Mouse (Mus musculus) ES-E14 (cell line): ENCODE data around the gene Tldc2. TPM values are rescaled to one million over a fixed set of nuclear protein-coding genes. Genes with fewer than 3 reads are reported as not detected.
A peak's percentile ranks its signal among the peaks of the same experiment; 100 is the strongest.

Experiments used
- DNase-seq: peaks from one replicate; pipeline ENCODE4 v3.0.0-alpha.2; 2013; ENCODE audit warnings: low read depth, low spot score
- H3K27ac ChIP-seq: 2 replicates; pipeline ENCODE4 v1.5.1; 2012; ENCODE audit warnings: low read depth, mild to moderate bottlenecking, low read length, moderate library complexity, mixed read lengths; ENCODE audit not compliant: poor library complexity, insufficient read depth, severe bottlenecking
- H3K36me3 ChIP-seq: 2 replicates; pipeline ENCODE4 v1.6.1; 2012; ENCODE audit warnings: mild to moderate bottlenecking, low read length, moderate library complexity, mixed read lengths; ENCODE audit not compliant: control insufficient read depth, poor library complexity, insufficient read depth, severe bottlenecking
- H3K4me1 ChIP-seq, 2 experiments: fragments of 150-350 bp in 1 of 2; sonication (generic) in 1 of 2; 2 replicates each; pipeline ENCODE4 v1.6.1; 2012; ENCODE audit warnings: low read length in 2 of 2, mild to moderate bottlenecking in 1 of 2, mixed read lengths in 1 of 2; ENCODE audit not compliant: control insufficient read depth in 2 of 2, insufficient read depth in 2 of 2, poor library complexity in 1 of 2
- H3K4me3 ChIP-seq, 2 experiments: fragments of 150-350 bp in 1 of 2; sonication (generic) in 1 of 2; 2 replicates each; pipeline ENCODE4 v1.5.1; 2012; ENCODE audit warnings: low read length in 2 of 2, low read depth in 1 of 2, mild to moderate bottlenecking in 1 of 2, mixed read lengths in 1 of 2; ENCODE audit not compliant: insufficient read depth in 1 of 2, poor library complexity in 1 of 2, severe bottlenecking in 1 of 2
- H3K9ac ChIP-seq: 2 replicates; pipeline ENCODE4 v1.6.1; 2012; ENCODE audit warnings: low read depth, mild to moderate bottlenecking, low read length, mixed read lengths; ENCODE audit not compliant: poor library complexity, insufficient read depth, severe bottlenecking
- H3K9me3 ChIP-seq: fragments of 150-350 bp; sonication (generic); 2 replicates; pipeline ENCODE4 v1.6.1; 2012; ENCODE audit warnings: low read depth, mild to moderate bottlenecking, low read length; ENCODE audit not compliant: control insufficient read depth, insufficient read depth
- CHD2 ChIP-seq: IDR thresholded peaks from 2 replicates; pipeline ENCODE4 v1.6.1; 2014; ENCODE audit warnings: mild to moderate bottlenecking, low read depth, low read length, inconsistent platforms
- HCFC1 ChIP-seq: IDR thresholded peaks from 2 replicates; pipeline ENCODE4 v1.6.1; 2012; ENCODE audit warnings: low read length, inconsistent platforms, borderline replicate concordance; ENCODE audit not compliant: insufficient read depth
- MAFK ChIP-seq: IDR thresholded peaks from 2 replicates; pipeline ENCODE4 v1.6.1; 2014; ENCODE audit warnings: mild to moderate bottlenecking, low read depth, low read length, inconsistent platforms; ENCODE audit not compliant: insufficient read depth
- ZC3H11A ChIP-seq: IDR thresholded peaks from 2 replicates; pipeline ENCODE4 v1.6.1; 2012; ENCODE audit warnings: low read depth, mild to moderate bottlenecking, inconsistent platforms, low read length, borderline replicate concordance
- ZNF384 ChIP-seq: IDR thresholded peaks from 2 replicates; pipeline ENCODE4 v1.6.1; 2012; ENCODE audit warnings: low read depth, low read length, inconsistent platforms
- in situ Hi-C, 2 experiments: fragments of 600-800 bp; cut with MboI; formaldehyde crosslinking; loops; one replicate each; pipeline ENCODE4 v1.15.1; 2025; ENCODE audit warnings: low sequenced_read_pairs in 2 of 2, inconsistent platforms in 1 of 2; ENCODE audit not compliant: unreplicated experiment in 2 of 2
- total RNA-seq: library from RNA; depleted of rRNA; stranded (reverse); fragments of 300-350 nt; gene quantifications from 2 replicates; pipeline ENCODE4 v1.2.3, GENCODE M21; 2012

Tldc2 gene
- total RNA-seq, 1 experiment, result not detected

DNA sequence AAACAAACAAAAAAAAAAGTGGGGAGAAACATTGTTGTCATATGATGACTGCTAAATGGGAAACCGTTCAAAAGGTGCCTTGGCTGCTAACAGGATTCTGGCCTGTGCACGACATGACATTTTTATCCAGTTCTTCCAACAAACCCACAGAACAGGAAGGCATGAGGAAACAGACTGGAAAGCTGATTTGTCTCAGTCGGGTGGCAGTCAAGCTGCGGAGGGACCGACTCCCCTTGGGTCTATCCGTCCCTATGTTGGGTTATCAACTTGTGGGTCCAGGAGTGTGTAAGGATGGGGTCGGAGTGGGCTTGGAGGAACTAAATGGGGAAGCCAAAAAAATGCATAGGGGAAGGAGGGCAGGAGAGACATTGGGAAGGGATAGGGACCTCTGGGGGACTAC, 45.4 kb upstream of the Tldc2 start:
- no peaks in the 10 kb centered on the region for H3K9me3 ChIP-seq
- no peak overlapping the region for H3K9ac ChIP-seq
- no peak for DNase-seq
- in situ Hi-C loops, result no loop called here
- H3K27ac ChIP-seq, result no peak overlapping the region
- TF ChIP-seq CHD2 (no peak), ZNF384 (no peak), MAFK (no peak)
- no peak overlapping the region for H3K4me3 ChIP-seq
- peaks cover 0 to 4% of the 10 kb centered on the region in 2 experiments; a peak in 1 of 4 replicates for H3K4me1 ChIP-seq
- H3K36me3 ChIP-seq, result peaks cover 2% of the 10 kb centered on the region; the same call in 1 of the 2 replicates

DNA sequence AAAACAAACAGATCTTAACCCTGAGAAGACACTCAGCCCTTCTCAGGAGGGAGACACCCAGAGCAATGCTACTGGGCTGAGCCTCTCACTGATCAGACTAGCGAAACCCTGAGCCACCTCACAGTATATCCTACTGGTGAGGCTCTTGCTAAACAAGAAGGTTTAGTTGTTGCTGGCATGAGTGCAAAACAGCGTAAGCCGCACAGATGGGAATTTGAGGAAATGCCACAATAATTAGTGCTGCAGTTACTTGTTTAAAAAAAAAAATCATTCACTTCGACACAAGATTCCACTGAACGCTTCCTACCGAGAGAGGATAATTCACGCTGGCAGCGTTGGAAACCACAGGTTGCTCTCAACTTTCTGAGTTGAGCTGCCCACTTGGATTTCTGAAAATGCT, 43.3 kb upstream of the Tldc2 start:
- Histone ChIP-seq H3K4me1 (peaks cover 0 to 3% of the 10 kb centered on the region in 2 experiments; a peak in 1 of 4 replicates), H3K27ac (no peak overlapping the region), H3K9ac (no peak overlapping the region), H3K36me3 (no peaks in the 10 kb centered on the region; the same call in 1 of the 2 replicates), H3K4me3 (no peak overlapping the region), H3K9me3 (no peaks in the 10 kb centered on the region)
- DNase-seq, result no peak
- in situ Hi-C loops, result no loop called here
- TF ChIP-seq CHD2 (no peak), ZC3H11A (no peak), MAFK (no peak), ZNF384 (no peak), HCFC1 (no peak)

GRCm38 (mm10) chr2:157043987-157044386, 42.9 kb upstream of the Tldc2 start:
- no peaks in the 10 kb centered on the region; the same call in 1 of the 2 replicates for H3K36me3 ChIP-seq
- no peak for DNase-seq

DNA sequence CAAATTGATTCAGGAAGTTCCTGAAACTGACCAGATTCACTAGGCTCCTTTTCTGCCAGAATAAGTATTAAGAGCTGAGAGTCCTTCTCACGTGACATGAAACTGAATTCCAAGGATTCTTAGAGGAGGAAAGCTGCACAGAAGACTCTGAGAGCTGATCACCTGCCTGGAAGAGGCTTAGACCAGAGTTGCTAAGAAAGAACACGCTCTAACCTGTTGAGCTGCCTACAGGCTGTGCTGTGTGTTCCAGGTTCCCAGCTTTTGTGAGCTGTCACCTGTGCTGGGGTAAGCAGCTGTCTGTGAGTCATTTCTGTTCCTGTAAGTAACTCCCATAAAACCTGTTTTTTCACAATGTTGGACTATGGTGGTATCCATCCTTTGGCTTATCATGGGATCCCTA, 40.9 kb upstream of the Tldc2 start:
- no peak overlapping the region for H3K9ac ChIP-seq
- H3K27ac ChIP-seq, result no peak overlapping the region
- H3K36me3 ChIP-seq, result no peaks in the 10 kb centered on the region
- no peaks in the 10 kb centered on the region for H3K9me3 ChIP-seq
- H3K4me1 ChIP-seq, result no peaks in the 10 kb centered on the region
- in situ Hi-C loops, result no loop called here
- no peak overlapping the region for H3K4me3 ChIP-seq
- no peak for TF ChIP-seq MAFK
- DNase-seq, result no peak

More at GRCm38 (mm10) chr2:157043987-157044386, 42.9 kb upstream of the Tldc2 start:
- Histone ChIP-seq H3K9me3 (no peaks in the 10 kb centered on the region), H3K4me3 (no peak overlapping the region), H3K4me1 (peaks cover 0 to 3% of the 10 kb centered on the region in 2 experiments; a peak in 1 of 4 replicates), H3K27ac (no peak overlapping the region), H3K9ac (no peak overlapping the region)
- TF ChIP-seq ZC3H11A (0 out of 2 replicates have a peak, but pooled peaks have one; percentile 2), ZNF384 (no peak), MAFK (peak; percentile 78)
- in situ Hi-C loops, result no loop called here

GRCm38 (mm10) chr2:157046956-157047355, 39.9 kb upstream of the Tldc2 start:
- no peak overlapping the region for H3K27ac ChIP-seq
- H3K36me3 ChIP-seq, result no peaks in the 10 kb centered on the region
- TF ChIP-seq CHD2, result no peak
- no peak for TF ChIP-seq ZNF384
- no peak for TF ChIP-seq HCFC1
- no peak for TF ChIP-seq MAFK
- no peak for TF ChIP-seq ZC3H11A
- DNase-seq, result no peak
- H3K9ac ChIP-seq, result no peak overlapping the region
- in situ Hi-C loops, result no loop called here
- H3K9me3 ChIP-seq, result no peaks in the 10 kb centered on the region
- H3K4me1 ChIP-seq, result 0 out of 4 replicates have a peak, but pooled peaks cover 0 to 1% of the 10 kb centered on the region in 2 experiments
- no peak overlapping the region for H3K4me3 ChIP-seq
